In the genomic region with DNA sequence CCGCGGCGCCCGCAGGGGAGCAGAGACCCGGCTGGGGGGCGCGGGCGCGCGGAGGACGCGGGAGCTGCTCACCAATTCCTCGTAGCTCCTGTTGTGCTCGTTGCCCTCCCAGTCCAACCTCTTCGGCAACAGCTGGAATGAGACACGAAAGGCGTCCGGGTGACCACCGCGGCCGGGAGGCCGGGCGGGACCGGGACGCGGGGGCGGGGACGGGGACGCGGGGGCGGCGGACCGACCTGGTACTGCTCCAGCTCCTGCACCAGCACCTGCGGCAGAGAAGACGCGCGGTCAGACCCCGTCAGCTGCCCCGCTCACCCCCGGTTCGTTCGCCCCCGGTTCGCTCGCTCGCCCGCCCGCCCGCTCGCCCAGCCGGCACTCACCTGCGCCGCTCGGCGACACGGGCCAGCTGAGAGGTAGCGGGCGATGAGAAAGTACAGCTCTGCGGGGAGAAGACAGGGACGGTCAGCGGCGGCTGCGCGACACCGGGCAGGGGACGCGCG, we compare ENCODE assay signal across 8 mouse cellular contexts. TPM values are rescaled to one million over a fixed set of nuclear protein-coding genes. Genes with fewer than 3 reads are reported as not detected.
A peak's percentile ranks its signal among the peaks of the same experiment; 100 is the strongest.
DNase-seq lines count a peak whose midpoint lies in the region; ATAC-seq and TF ChIP-seq lines count a peak whose summit lies in the region.

No protein-coding gene starts in this region.

- peak overlapping the region; percentile 71 for H3K4me2 ChIP-seq in hindbrain, embryonic 13.5 days
- H3K4me2 ChIP-seq in limb, embryonic 14.5 days (replicated peaks; ENCODE audit: low read depth, low read length, severe bottlenecking) = peak overlapping the region; percentile 54
- H3K4me2 ChIP-seq in midbrain, postnatal 0 days (ENCODE audit: low read depth, low read length, poor library complexity, severe bottlenecking) = peak overlapping the region; percentile 63

- H3K27me3 ChIP-seq in embryonic facial prominence, embryonic 10.5 days (replicated peaks; ENCODE audit: low read depth, poor library complexity, severe bottlenecking) = no peaks in the 10 kb centered on the region
- no peaks in the 10 kb centered on the region for H3K27me3 ChIP-seq in hindbrain, embryonic 13.5 days
- no peaks in the 10 kb centered on the region for H3K27me3 ChIP-seq in limb, embryonic 14.5 days (ENCODE audit: control insufficient read depth, insufficient read depth, low read length)
- no peaks in the 10 kb centered on the region for H3K27me3 ChIP-seq in midbrain, postnatal 0 days (ENCODE audit: insufficient read depth, low read length)

- peaks cover 26% of the 10 kb centered on the region for H3K4me1 ChIP-seq in embryonic facial prominence, embryonic 10.5 days
- H3K4me1 ChIP-seq in hindbrain, embryonic 13.5 days (replicated peaks) = peaks cover 33% of the 10 kb centered on the region
- H3K4me1 ChIP-seq in limb, embryonic 14.5 days (ENCODE audit: control insufficient read depth, insufficient read depth, low read length) = peaks cover 13% of the 10 kb centered on the region
- peaks cover 6% of the 10 kb centered on the region; the same call in 1 of the 2 replicates for H3K4me1 ChIP-seq in midbrain, postnatal 0 days (ENCODE audit: insufficient read depth, low read length)

- WGBS in embryonic facial prominence, embryonic 10.5 days = 1% methylated on average over 68 of the region's 68 CpGs
- WGBS in hindbrain, embryonic 13.5 days = under 1% methylated on average over 60 of the region's 68 CpGs
- WGBS in limb, embryonic 14.5 days = 2% methylated on average over 34 of the region's 68 CpGs
- WGBS in midbrain, postnatal 0 days = 0% methylated on average over 30 of the region's 68 CpGs

- no peaks in the 10 kb centered on the region for H3K9me3 ChIP-seq in embryonic facial prominence, embryonic 10.5 days
- no peaks in the 10 kb centered on the region for H3K9me3 ChIP-seq in hindbrain, embryonic 13.5 days
- no peaks in the 10 kb centered on the region for H3K9me3 ChIP-seq in limb, embryonic 14.5 days (ENCODE audit: control insufficient read depth, low read length)
- H3K9me3 ChIP-seq in midbrain, postnatal 0 days (ENCODE audit: low read length) = no peaks in the 10 kb centered on the region

- ATAC-seq in hindbrain, embryonic 13.5 days (ENCODE audit: low FRiP score) = peak; percentile 40
- no peak; the same call in none of the 2 replicates for ATAC-seq in limb, embryonic 14.5 days (ENCODE audit: low FRiP score, low read depth)
- peak; percentile 32 for ATAC-seq in midbrain, postnatal 0 days (ENCODE audit: low FRiP score)
- no peak; the same call in 1 of the 2 replicates for ATAC-seq in frontal cortex, adult (ENCODE audit: low TSS enrichment)

- H3K4me3 ChIP-seq in embryonic facial prominence, embryonic 10.5 days = peak overlapping the region; percentile 99
- peak overlapping the region; percentile 99 for H3K4me3 ChIP-seq in hindbrain, embryonic 13.5 days
- peak overlapping the region; percentile 99 for H3K4me3 ChIP-seq in limb, embryonic 14.5 days (replicated peaks; ENCODE audit: low read length)
- peak overlapping the region; percentile 99 for H3K4me3 ChIP-seq in midbrain, postnatal 0 days (ENCODE audit: low read depth, low read length)

- peak overlapping the region; percentile 99 for H3K9ac ChIP-seq in hindbrain, embryonic 13.5 days
- peak overlapping the region; percentile 97 for H3K9ac ChIP-seq in limb, embryonic 14.5 days (ENCODE audit: low read depth, low read length, severe bottlenecking)
- peak overlapping the region; percentile 100 for H3K9ac ChIP-seq in midbrain, postnatal 0 days (replicated peaks; ENCODE audit: low read length, poor library complexity, severe bottlenecking)

- no peak for TF ChIP-seq CTCF in midbrain, postnatal 0 days (IDR thresholded peaks at IDR 0.05)

- peak overlapping the region; percentile 97 for H3K27ac ChIP-seq in embryonic facial prominence, embryonic 10.5 days (replicated peaks)
- peak overlapping the region; percentile 99 for H3K27ac ChIP-seq in hindbrain, embryonic 13.5 days
- H3K27ac ChIP-seq in limb, embryonic 14.5 days (replicated peaks; ENCODE audit: low read depth, low read length) = peak overlapping the region; percentile 96
- peak overlapping the region; percentile 98 for H3K27ac ChIP-seq in midbrain, postnatal 0 days (ENCODE audit: low read depth, low read length)

- no peak for TF ChIP-seq POLR2A in limb, embryonic 14.5 days (IDR thresholded peaks at IDR 0.05; ENCODE audit: borderline replicate concordance, extremely low read depth, insufficient read depth, insufficient read length)

- peaks cover 42% of the 10 kb centered on the region for H3K36me3 ChIP-seq in embryonic facial prominence, embryonic 10.5 days (replicated peaks)
- H3K36me3 ChIP-seq in hindbrain, embryonic 13.5 days = peaks cover 31% of the 10 kb centered on the region
- peaks cover 36% of the 10 kb centered on the region for H3K36me3 ChIP-seq in limb, embryonic 14.5 days (ENCODE audit: control insufficient read depth, insufficient read depth, low read length)
- H3K36me3 ChIP-seq in midbrain, postnatal 0 days (ENCODE audit: insufficient read depth, low read length) = peaks cover 9% of the 10 kb centered on the region; the same call in 1 of the 2 replicates

- DNase-seq in gastrocnemius, adult 8-10 months (ENCODE audit: low spot score in 2 of 2) = peak; percentile 31 to 40
- no peak for DNase-seq in gastrocnemius, adult 18-20 months (ENCODE audit: low spot score)
- DNase-seq in Muller cell, postnatal 12 days (ENCODE audit: inconsistent ontology term) = peak; percentile 67
- no peak for DNase-seq in embryonic facial prominence, embryonic 10.5 days (ENCODE audit: low spot score)
- no peak for DNase-seq in limb, embryonic 14.5 days (ENCODE audit: low spot score)
- DNase-seq in midbrain, postnatal 0 days (ENCODE audit: low spot score) = no peak

RNA-seq across cellular contexts. Expression of a gene that starts 0.5 kb away (rescaled TPM):
- 10 to 100 TPM; 48.0 to 63.0 (median 55.2) TPM for total RNA-seq in gastrocnemius, adult 8-10 months (2022)
- 10 to 100 TPM; 48.7 to 51.2 TPM for total RNA-seq in gastrocnemius, adult 18-20 months (2021)
- polyA plus RNA-seq in embryonic facial prominence, embryonic 10.5 days (2016; fragmentation: Nextera tagmentation; extraction: Ambion mirVana) = 127 and 130 TPM in 2 replicates
- 279 and 297 TPM in 2 replicates for polyA plus RNA-seq in hindbrain, embryonic 13.5 days (2015; fragmentation: Nextera tagmentation; extraction: Ambion mirVana)
- 70.1 and 73.5 TPM in 2 replicates for polyA plus RNA-seq in limb, embryonic 14.5 days (2012; rRNA removed)
- 107 and 116 TPM in 2 replicates for polyA plus RNA-seq in limb, embryonic 14.5 days (2014; fragmentation: Nextera tagmentation; extraction: Ambion mirVana)
- total RNA-seq in midbrain, postnatal 0 days (2014; rRNA removed) = 151 and 186 TPM in 2 replicates
- polyA plus RNA-seq in midbrain, postnatal 0 days (2015; fragmentation: Nextera tagmentation; extraction: Ambion mirVana) = 169 and 173 TPM in 2 replicates

RNA-seq across cellular contexts. Expression of a gene that starts 45.7 kb away (rescaled TPM):
- total RNA-seq in gastrocnemius, adult 8-10 months (2022) = 10 to 100 TPM; 19.1 to 31.3 (median 25.5) TPM
- total RNA-seq in gastrocnemius, adult 18-20 months (2021) = 10 to 100 TPM; 22.7 to 33.2 TPM
- polyA plus RNA-seq in embryonic facial prominence, embryonic 10.5 days (2016; fragmentation: Nextera tagmentation; extraction: Ambion mirVana) = 895 and 901 TPM in 2 replicates
- 433 and 477 TPM in 2 replicates for polyA plus RNA-seq in hindbrain, embryonic 13.5 days (2015; fragmentation: Nextera tagmentation; extraction: Ambion mirVana)
- 283 and 371 TPM in 2 replicates for polyA plus RNA-seq in limb, embryonic 14.5 days (2012; rRNA removed)
- 661 and 673 TPM in 2 replicates for polyA plus RNA-seq in limb, embryonic 14.5 days (2014; fragmentation: Nextera tagmentation; extraction: Ambion mirVana)
- total RNA-seq in midbrain, postnatal 0 days (2014; rRNA removed) = 106 and 119 TPM in 2 replicates
- 184 and 202 TPM in 2 replicates for polyA plus RNA-seq in midbrain, postnatal 0 days (2015; fragmentation: Nextera tagmentation; extraction: Ambion mirVana)

Comparison
In these comparisons a context has a peak if more than half of its experiments do, and no peak if none do; other contexts are left out.
1. DNase-seq: peak in gastrocnemius, adult 8-10 months (2 of 2) and Muller cell, postnatal 12 days (single experiment); none in gastrocnemius, adult 18-20 months (single experiment), embryonic facial prominence, embryonic 10.5 days (single experiment), limb, embryonic 14.5 days (single experiment) and midbrain, postnatal 0 days (single experiment).
2. ATAC-seq: peak in hindbrain, embryonic 13.5 days (single experiment) and midbrain, postnatal 0 days (single experiment); none in limb, embryonic 14.5 days (single experiment) and frontal cortex, adult (single experiment).
3. Peak in every context shown above with its lines, with median percentiles within 50 percentile points of each other: H3K27ac ChIP-seq, H3K4me3 ChIP-seq, H3K4me2 ChIP-seq and H3K9ac ChIP-seq.